Mouse (Mus musculus): Measurements from ENCODE around the gene Hoxa7.

The Hoxa7 gene

GRCm38 (mm10) chr6:52239625-52240388, 18.2 kb upstream of the Hoxa7 start:
- no peak for DNase-seq (ENCODE audit: extremely low spot score, low read depth, low spot score)

GRCm38 (mm10) chr6:52238976-52239375, 17.3 kb upstream of the Hoxa7 start:
- no peak for DNase-seq (ENCODE audit: extremely low spot score, low read depth, low spot score)

GRCm38 (mm10) chr6:52238155-52238545, 16.5 kb upstream of the Hoxa7 start:
- DNase-seq (ENCODE audit: extremely low spot score, low read depth, low spot score), result no peak

GRCm38 (mm10) chr6:52237346-52238154, 15.9 kb upstream of the Hoxa7 start:
- no peak for DNase-seq (ENCODE audit: extremely low spot score, low read depth, low spot score)

- DNase-seq (ENCODE audit: extremely low spot score, low read depth, low spot score), result no peak
Measured at GRCm38 (mm10) chr6:52236806-52237205, 15.2 kb upstream of the Hoxa7 start.

- DNase-seq (ENCODE audit: extremely low spot score, low read depth, low spot score), result no peak
Measured at GRCm38 (mm10) chr6:52235866-52236265, 14.2 kb upstream of the Hoxa7 start.

GRCm38 (mm10) chr6:52235267-52235666, 13.6 kb upstream of the Hoxa7 start:
- no peak for DNase-seq (ENCODE audit: extremely low spot score, low read depth, low spot score)

GRCm38 (mm10) chr6:52234428-52235140, 12.9 kb upstream of the Hoxa7 start:
- no peak for DNase-seq (ENCODE audit: extremely low spot score, low read depth, low spot score)

- DNase-seq (ENCODE audit: extremely low spot score, low read depth, low spot score), result no peak
Measured at GRCm38 (mm10) chr6:52233546-52234427, 12.1 kb upstream of the Hoxa7 start.

- DNase-seq (ENCODE audit: extremely low spot score, low read depth, low spot score), result no peak
Measured at GRCm38 (mm10) chr6:52232984-52233545, 11.4 kb upstream of the Hoxa7 start.

GRCm38 (mm10) chr6:52232568-52232965, 10.9 kb upstream of the Hoxa7 start:
- DNase-seq (ENCODE audit: extremely low spot score, low read depth, low spot score), result no peak

- DNase-seq (ENCODE audit: extremely low spot score, low read depth, low spot score), result no peak
Measured at GRCm38 (mm10) chr6:52231885-52232567, 10.4 kb upstream of the Hoxa7 start.

GRCm38 (mm10) chr6:52230516-52231165, 9.0 kb upstream of the Hoxa7 start, which contains the start of gene Hoxa9:
Hoxa9 (minus strand) TSS chr6:52231089.
- DNase-seq (ENCODE audit: extremely low spot score, low read depth, low spot score), result no peak

- DNase-seq (ENCODE audit: extremely low spot score, low read depth, low spot score), result no peak
Measured at GRCm38 (mm10) chr6:52229558-52230416, 8.1 kb upstream of the Hoxa7 start.

- no peak for DNase-seq (ENCODE audit: extremely low spot score, low read depth, low spot score)
Measured at GRCm38 (mm10) chr6:52228475-52229465, 7.1 kb upstream of the Hoxa7 start.

- DNase-seq (ENCODE audit: extremely low spot score, low read depth, low spot score), result no peak
Measured at GRCm38 (mm10) chr6:52227470-52228222, 6.0 kb upstream of the Hoxa7 start.
